Mouse (Mus musculus): ENCODE data around the gene Batf3.

- TF ChIP-seq POLR2A (IDR thresholded peaks at IDR 0.05; ENCODE audit: insufficient read depth, low read depth, low read length) (no peak), CTCF (IDR thresholded peaks at IDR 0.05; ENCODE audit: insufficient read depth, low read depth, low read length) (no peak)
These were observed 8.3 kb upstream of the Batf3 start for GRCm38 (mm10) chr1:191089355-191089754.

Measured in olfactory bulb, adult 2 months (tissue).